Mouse (Mus musculus): ENCODE measurements around the gene Cabp2. TPM values are rescaled to one million over a fixed set of nuclear protein-coding genes. Genes with fewer than 3 reads are reported as not detected.
A peak's percentile ranks its signal among the peaks of the same experiment; 100 is the strongest.

Gene Cabp2
- total and polyA plus RNA-seq, 2 experiments from 2014 or later = not detected

DNA sequence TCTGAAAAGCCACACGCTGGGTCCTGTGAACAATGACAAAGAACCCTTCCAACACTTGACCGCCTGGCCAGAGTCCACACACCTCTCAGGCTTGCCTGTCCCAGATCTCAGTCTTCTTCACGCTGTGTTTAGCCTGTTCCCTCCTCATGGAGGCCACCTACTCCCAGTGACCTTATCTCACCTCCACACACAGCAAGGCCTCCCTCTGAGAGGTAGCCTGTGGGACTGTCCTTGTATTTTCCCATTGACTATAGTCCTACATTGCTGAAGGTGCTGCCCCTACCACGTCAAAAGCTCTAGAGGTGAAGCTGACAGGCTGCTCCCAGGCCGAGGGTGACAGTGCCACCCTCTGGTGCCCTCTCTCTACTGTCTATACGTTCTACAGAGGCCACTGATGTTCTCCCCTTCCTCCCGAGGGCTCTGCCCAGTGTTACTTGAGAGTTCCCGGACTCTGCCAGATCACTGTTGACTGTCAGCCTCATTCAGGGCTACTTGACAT is 818 bp upstream of the Cabp2 start:
- ATAC-seq = no peak
- Histone ChIP-seq H3K27ac (no peak overlapping the region), H3K36me3 (ENCODE audit: insufficient read depth, low read length) (no peaks in the 10 kb centered on the region)

GRCm38 (mm10) chr19:4082219-4082965 is 1.0 kb downstream of the Cabp2 start:
- Histone ChIP-seq H3K27me3 (ENCODE audit: insufficient read depth, low read length) (no peaks in the 10 kb centered on the region), H3K27ac (no peak overlapping the region), H3K4me2 (ENCODE audit: low read depth, low read length) (no peak overlapping the region), H3K9me3 (ENCODE audit: low read length) (no peaks in the 10 kb centered on the region), H3K9ac (replicated peaks; ENCODE audit: low read length) (no peak overlapping the region), H3K4me3 (ENCODE audit: low read length) (no peak overlapping the region), H3K4me1 (ENCODE audit: insufficient read depth, low read length) (no peaks in the 10 kb centered on the region), H3K36me3 (ENCODE audit: insufficient read depth, low read length) (no peaks in the 10 kb centered on the region)
- DNase-seq (ENCODE audit: low spot score) = no peak
- no peak for ATAC-seq
- WGBS = 82% methylated on average over 11 of the region's 11 CpGs
- no peak for TF ChIP-seq CTCF (IDR thresholded peaks at IDR 0.05; ENCODE audit: low read depth)

More for the DNA sequence above, 818 bp upstream of the Cabp2 start:
- DNase-seq (ENCODE audit: low spot score) = no peak
- WGBS = 62% methylated on average over 8 of the region's 8 CpGs
- Histone ChIP-seq H3K9ac (replicated peaks; ENCODE audit: low read length) (no peak overlapping the region), H3K4me3 (ENCODE audit: low read length) (no peak overlapping the region), H3K27me3 (ENCODE audit: insufficient read depth, low read length) (no peaks in the 10 kb centered on the region), H3K9me3 (ENCODE audit: low read length) (no peaks in the 10 kb centered on the region), H3K4me1 (ENCODE audit: insufficient read depth, low read length) (no peaks in the 10 kb centered on the region), H3K4me2 (ENCODE audit: low read depth, low read length) (no peak overlapping the region)
- TF ChIP-seq CTCF (IDR thresholded peaks at IDR 0.05; ENCODE audit: low read depth) = no peak

GRCm38 (mm10) chr19:4083316-4083715 is 1.9 kb downstream of the Cabp2 start:
- Histone ChIP-seq H3K27me3 (ENCODE audit: insufficient read depth, low read length) (no peaks in the 10 kb centered on the region), H3K27ac (no peak overlapping the region), H3K9ac (replicated peaks; ENCODE audit: low read length) (no peak overlapping the region), H3K4me2 (ENCODE audit: low read depth, low read length) (no peak overlapping the region), H3K4me3 (ENCODE audit: low read length) (no peak overlapping the region), H3K36me3 (ENCODE audit: insufficient read depth, low read length) (no peaks in the 10 kb centered on the region), H3K4me1 (ENCODE audit: insufficient read depth, low read length) (no peaks in the 10 kb centered on the region), H3K9me3 (ENCODE audit: low read length) (no peaks in the 10 kb centered on the region)
- DNase-seq (ENCODE audit: low spot score) = no peak
- WGBS = 79% methylated on average over 7 of the region's 7 CpGs
- no peak for TF ChIP-seq CTCF (IDR thresholded peaks at IDR 0.05; ENCODE audit: low read depth)
- no peak for ATAC-seq

- H3K9ac ChIP-seq (replicated peaks; ENCODE audit: low read length) = no peak overlapping the region
- 36% methylated on average over 8 of the region's 8 CpGs for WGBS
- no peak for TF ChIP-seq CTCF (IDR thresholded peaks at IDR 0.05; ENCODE audit: low read depth)
- no peaks in the 10 kb centered on the region for H3K36me3 ChIP-seq (ENCODE audit: insufficient read depth, low read length)
- no peak overlapping the region for H3K4me3 ChIP-seq (ENCODE audit: low read length)
- no peak overlapping the region for H3K4me2 ChIP-seq (ENCODE audit: low read depth, low read length)
- H3K27me3 ChIP-seq (ENCODE audit: insufficient read depth, low read length) = no peaks in the 10 kb centered on the region
- no peaks in the 10 kb centered on the region for H3K4me1 ChIP-seq (ENCODE audit: insufficient read depth, low read length)
- no peak for DNase-seq (ENCODE audit: low spot score)
- ATAC-seq = no peak
- no peaks in the 10 kb centered on the region for H3K9me3 ChIP-seq (ENCODE audit: low read length)
- H3K27ac ChIP-seq = no peak overlapping the region
These were observed 2.4 kb downstream of the Cabp2 start for GRCm38 (mm10) chr19:4083826-4084225.

DNA sequence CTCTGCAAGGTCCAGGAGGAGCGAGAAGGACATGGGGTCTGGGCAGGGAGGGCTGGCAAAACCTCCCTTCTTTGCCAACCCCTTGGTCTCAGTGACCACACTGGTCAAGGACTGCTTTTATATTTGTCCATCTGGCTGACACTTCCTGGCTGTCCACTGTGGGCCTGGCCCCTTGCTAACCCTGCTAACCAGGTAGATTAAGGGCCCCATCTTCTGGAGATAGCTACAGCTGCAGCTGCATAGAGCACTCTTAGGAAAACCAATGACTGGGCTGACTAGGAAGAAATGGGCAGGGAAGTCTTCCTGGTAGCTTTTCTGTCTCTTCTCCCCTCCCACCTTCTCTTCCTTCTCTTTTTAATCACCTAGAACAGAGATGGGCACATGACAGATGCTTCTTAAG is 3.6 kb downstream of the Cabp2 start:
- no peaks in the 10 kb centered on the region for H3K36me3 ChIP-seq (ENCODE audit: insufficient read depth, low read length)
- no peaks in the 10 kb centered on the region for H3K27me3 ChIP-seq (ENCODE audit: insufficient read depth, low read length)
- no peak for ATAC-seq
- H3K4me1 ChIP-seq (ENCODE audit: insufficient read depth, low read length) = no peaks in the 10 kb centered on the region
- no peaks in the 10 kb centered on the region for H3K9me3 ChIP-seq (ENCODE audit: low read length)
- no peak overlapping the region for H3K4me3 ChIP-seq (ENCODE audit: low read length)
- DNase-seq (ENCODE audit: low spot score) = no peak
- WGBS = 93% methylated on average over 1 of the region's 1 CpGs
- H3K9ac ChIP-seq (replicated peaks; ENCODE audit: low read length) = no peak overlapping the region
- H3K27ac ChIP-seq = no peak overlapping the region
- peak; percentile 38; the same call in 1 of the 2 replicates for TF ChIP-seq CTCF (IDR thresholded peaks at IDR 0.05; ENCODE audit: low read depth)
- no peak overlapping the region for H3K4me2 ChIP-seq (ENCODE audit: low read depth, low read length)

GRCm38 (mm10) chr19:4086156-4086555 is 4.8 kb downstream of the Cabp2 start:
- Histone ChIP-seq H3K36me3 (ENCODE audit: insufficient read depth, low read length) (no peaks in the 10 kb centered on the region), H3K9ac (replicated peaks; ENCODE audit: low read length) (no peak overlapping the region), H3K27me3 (ENCODE audit: insufficient read depth, low read length) (no peaks in the 10 kb centered on the region), H3K9me3 (ENCODE audit: low read length) (no peaks in the 10 kb centered on the region), H3K4me2 (ENCODE audit: low read depth, low read length) (no peak overlapping the region), H3K27ac (no peak overlapping the region), H3K4me3 (ENCODE audit: low read length) (no peak overlapping the region), H3K4me1 (ENCODE audit: insufficient read depth, low read length) (no peaks in the 10 kb centered on the region)
- no peak for ATAC-seq
- no peak for DNase-seq (ENCODE audit: low spot score)
- WGBS = 88% methylated on average over 15 of the region's 15 CpGs
- TF ChIP-seq CTCF (IDR thresholded peaks at IDR 0.05; ENCODE audit: low read depth) = no peak

- Histone ChIP-seq H3K27ac (no peak overlapping the region), H3K9ac (replicated peaks; ENCODE audit: low read length) (no peak overlapping the region), H3K4me1 (ENCODE audit: insufficient read depth, low read length) (no peaks in the 10 kb centered on the region), H3K36me3 (ENCODE audit: insufficient read depth, low read length) (no peaks in the 10 kb centered on the region), H3K4me2 (ENCODE audit: low read depth, low read length) (no peak overlapping the region), H3K4me3 (ENCODE audit: low read length) (no peak overlapping the region), H3K9me3 (ENCODE audit: low read length) (no peaks in the 10 kb centered on the region), H3K27me3 (ENCODE audit: insufficient read depth, low read length) (no peaks in the 10 kb centered on the region)
- ATAC-seq (no peak), DNase-seq (ENCODE audit: low spot score) (no peak)
- 94% methylated on average over 5 of the region's 5 CpGs for WGBS
- no peak for TF ChIP-seq CTCF (IDR thresholded peaks at IDR 0.05; ENCODE audit: low read depth)
These were observed 5.7 kb downstream of the Cabp2 start for GRCm38 (mm10) chr19:4087090-4087489.
